Mouse (Mus musculus) small intestine, adult 2 months (tissue): Measurements from ENCODE around the gene Txndc12.

ENCODE experiments used
- CTCF ChIP-seq: fragments of 200-500 bp; IDR thresholded peaks from 2 replicates; pipeline ENCODE4 v1.5.1; 2012; ENCODE audit warnings: low read depth, mild to moderate bottlenecking, control low read depth, inconsistent platforms, low read length, moderate library complexity, mixed read lengths; ENCODE audit not compliant: insufficient replicate concordance, insufficient read length; ENCODE audit errors: extremely low read depth
- POLR2A ChIP-seq: fragments of 200-500 bp; IDR thresholded peaks from 2 replicates; pipeline ENCODE4 v1.6.1; 2012; ENCODE audit warnings: low read depth, mild to moderate bottlenecking, control low read depth, inconsistent platforms, low read length, moderate library complexity

- TF ChIP-seq POLR2A: no peak
- no peak for TF ChIP-seq CTCF
These were observed 11.6 kb downstream of the Txndc12 start for GRCm38 (mm10) chr4:108845824-108846569.
